Mouse (Mus musculus) T-helper 17 cell (primary cell): ENCODE results near the gene Kirrel3.

Experiments used
- in situ Hi-C, 2 experiments: fragments of 300-600 bp; cut with MboI, MseI; formaldehyde crosslinking; loops; 1 replicate in 1 of 2; 2 replicates in 1 of 2; pipeline ENCODE4 v1.15.1; 2025; ENCODE audit warnings: high pct_unique_total_duplicates in 2 of 2

Gene Kirrel3

DNA sequence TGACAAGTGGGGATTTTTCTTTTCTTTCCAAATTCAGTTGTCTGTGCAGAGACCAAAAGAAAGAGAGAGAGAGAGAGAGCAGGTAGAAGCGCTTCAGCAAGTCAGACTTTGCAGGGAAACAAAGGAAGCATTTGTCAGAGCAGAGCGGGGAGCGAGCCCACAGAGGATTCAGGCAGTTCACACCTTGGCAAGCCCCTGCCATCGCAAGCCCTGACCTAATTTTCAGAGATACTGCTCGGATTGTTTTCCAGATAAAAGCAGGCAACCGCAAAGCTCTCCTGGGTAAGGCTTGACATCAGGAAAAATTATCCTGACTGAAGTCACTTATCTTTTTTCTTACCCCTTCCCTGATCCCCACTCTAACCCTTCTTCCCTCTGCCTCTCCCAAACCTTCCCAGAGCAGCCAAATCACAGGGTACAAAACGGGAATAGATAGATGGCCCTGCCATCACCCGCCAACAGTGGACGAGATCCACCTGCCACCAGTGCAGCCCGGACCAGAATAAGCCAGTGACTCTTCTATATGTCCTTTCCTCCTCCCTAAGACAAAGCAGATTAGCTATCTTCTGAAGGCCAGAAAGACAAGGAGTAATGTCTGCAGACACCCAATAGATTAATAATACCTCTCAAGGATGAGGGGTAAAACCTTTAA, 332.8 kb downstream of the Kirrel3 start:
- in situ Hi-C loops: no loop called here

DNA sequence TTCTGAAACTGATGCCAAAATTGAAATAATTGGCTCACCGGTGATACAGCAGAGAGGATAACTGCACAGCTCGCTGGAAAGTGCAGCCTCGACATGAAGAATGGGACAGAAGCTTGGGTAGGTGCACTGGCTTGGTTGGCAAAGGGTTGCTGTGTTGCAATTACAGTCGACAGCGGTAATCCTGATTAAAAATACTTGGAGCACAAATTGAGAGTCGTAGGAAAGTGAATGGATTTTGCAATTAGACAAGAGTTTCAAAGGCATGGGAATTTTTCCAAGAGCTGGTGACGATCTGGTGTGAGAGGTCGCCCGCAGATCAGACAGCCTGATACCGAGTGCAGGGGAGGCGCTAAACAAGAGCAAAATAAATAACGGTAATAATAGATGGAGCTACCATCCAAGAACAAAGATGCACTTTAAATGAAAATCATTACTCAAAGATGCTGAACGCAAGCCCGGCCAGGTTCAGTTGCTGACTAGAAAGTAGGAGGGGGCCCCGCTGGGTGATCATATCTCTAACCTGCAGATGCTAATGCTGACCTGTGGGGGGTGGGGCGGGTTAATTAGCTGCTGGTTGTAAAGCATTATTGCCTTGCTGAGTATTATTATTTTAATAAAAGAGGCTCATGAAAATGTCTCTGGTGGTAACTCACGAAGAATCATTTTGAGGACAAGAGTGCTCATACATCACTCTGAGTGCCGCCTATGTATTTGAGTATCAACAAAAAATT, 338.8 kb downstream of the Kirrel3 start:
- in situ Hi-C loops: no loop called here

GRCm38 (mm10) chr9:34825089-34825400, 339.4 kb downstream of the Kirrel3 start:
- in situ Hi-C loops: no loop called here

DNA sequence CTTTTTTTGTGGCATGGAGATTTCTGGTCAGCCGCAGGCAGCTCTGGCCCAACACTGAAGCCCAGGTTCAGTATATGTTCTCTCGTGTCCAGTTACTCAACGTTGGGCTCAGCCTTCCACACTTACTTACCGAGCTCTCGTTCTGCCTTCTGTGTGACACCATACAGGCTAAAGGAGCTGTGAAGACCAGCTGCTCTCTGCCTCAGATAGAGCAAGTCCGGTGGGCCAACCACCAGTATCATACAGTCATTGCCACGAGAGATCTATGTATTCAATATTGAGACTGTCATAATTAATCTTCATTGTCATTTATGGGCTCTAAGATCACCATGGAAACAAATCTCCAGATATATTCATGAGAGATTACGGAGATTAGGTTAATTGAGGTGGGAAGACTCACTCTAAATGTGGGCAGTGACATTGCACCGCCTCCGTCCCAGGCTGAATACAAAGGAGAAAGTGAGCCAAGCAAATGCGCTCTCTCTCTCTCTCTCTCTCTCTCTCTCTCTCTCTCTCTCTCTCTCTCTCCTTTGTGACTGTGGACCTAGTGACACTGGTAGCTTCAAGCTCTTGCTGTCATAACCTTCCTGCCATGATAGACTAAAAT, 339.8 kb downstream of the Kirrel3 start:
- in situ Hi-C loops: no loop called here

- in situ Hi-C loops: no loop called here
Observed at GRCm38 (mm10) chr9:34830696-34831095, 345.0 kb downstream of the Kirrel3 start.

DNA sequence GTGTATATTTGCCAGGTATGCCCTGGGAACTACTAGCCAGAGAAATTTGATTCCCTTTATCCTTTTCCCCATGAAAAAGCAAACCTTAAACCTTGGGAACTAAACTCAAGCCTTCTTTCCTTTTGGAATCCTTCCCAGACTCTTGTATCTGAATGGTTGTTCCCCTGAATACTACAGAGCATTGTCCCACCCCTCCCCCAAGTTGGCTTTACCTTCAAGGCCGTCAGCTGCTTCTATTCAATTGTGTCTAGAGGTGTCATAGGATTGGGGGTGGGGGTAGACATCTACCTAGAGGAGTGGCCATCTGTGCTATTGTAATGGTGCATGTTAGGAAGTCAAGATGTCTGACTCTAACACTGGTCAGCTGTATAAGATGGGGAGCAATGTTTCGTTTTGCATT, 351.1 kb downstream of the Kirrel3 start:
- in situ Hi-C loops: no loop called here

- in situ Hi-C loops: no loop called here
Observed at GRCm38 (mm10) chr9:34837700-34838462, 352.2 kb downstream of the Kirrel3 start.

- in situ Hi-C loops: no loop called here
Observed at GRCm38 (mm10) chr9:34843275-34843965, 357.7 kb downstream of the Kirrel3 start.

- in situ Hi-C loops: no loop called here
Observed at GRCm38 (mm10) chr9:34846440-34846839, 360.7 kb downstream of the Kirrel3 start.

- in situ Hi-C loops: no loop called here
Observed at GRCm38 (mm10) chr9:34847664-34848063, 362.0 kb downstream of the Kirrel3 start.

DNA sequence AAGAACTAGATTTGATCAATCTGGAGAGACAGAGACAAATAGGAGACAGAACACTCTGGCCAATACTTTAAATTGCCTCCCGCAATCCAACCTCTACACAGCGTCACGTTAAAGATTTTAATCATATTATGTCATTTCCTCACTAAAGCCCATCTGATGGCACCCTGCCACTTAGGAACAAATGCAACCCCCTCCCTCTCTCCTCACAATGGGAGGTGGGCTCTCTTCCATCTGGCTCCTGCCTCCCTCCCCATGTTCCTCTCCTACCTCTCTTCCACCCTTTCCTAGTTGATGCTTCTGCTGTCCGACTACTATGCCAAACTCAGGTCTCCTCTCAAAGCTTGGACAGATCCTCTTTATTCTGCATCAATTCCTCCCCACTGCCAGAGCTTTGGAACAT, 365.4 kb downstream of the Kirrel3 start:
- in situ Hi-C loops: no loop called here

DNA sequence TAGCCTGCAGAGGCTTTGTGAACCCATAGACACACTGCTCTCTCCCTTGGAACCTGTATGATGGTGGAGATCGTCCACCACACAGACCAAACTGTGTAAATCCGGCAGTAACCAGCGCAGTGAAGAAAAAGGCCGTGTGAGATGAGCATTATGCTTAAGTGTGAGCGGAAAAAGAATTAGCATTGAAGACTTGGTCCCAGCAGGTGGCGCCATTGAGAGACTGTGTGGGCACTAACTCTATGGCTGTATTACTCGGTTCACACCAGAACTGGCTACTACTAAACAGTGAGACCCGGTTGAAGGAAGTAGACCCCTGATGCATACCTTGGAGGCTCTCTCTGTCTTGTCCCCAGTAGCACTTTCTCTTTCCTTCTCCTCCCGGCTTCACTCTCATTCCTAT, 371.9 kb downstream of the Kirrel3 start:
- in situ Hi-C loops: no loop called here

GRCm38 (mm10) chr9:34858071-34858470, 372.4 kb downstream of the Kirrel3 start:
- in situ Hi-C loops: no loop called here

DNA sequence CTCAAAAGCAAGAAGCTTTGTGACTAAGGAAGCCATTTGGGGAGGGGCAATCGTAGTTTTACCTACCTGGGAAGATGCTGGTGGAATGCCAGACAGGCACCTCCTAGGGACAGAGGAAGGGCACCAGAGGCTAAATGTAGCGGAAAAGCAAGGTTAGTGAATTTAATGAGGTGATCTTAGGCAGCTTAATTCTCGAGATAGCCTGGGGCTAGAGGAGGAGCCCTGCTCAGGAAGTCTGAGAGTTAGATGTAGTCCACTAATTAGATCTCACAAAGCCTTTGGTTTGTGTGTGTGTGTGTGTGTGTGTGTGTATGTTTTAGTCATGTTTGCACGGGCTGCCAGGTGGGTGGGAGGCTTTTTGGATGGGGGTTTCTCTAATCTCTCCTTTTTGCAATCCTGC, 375.2 kb downstream of the Kirrel3 start:
- in situ Hi-C loops: no loop called here

DNA sequence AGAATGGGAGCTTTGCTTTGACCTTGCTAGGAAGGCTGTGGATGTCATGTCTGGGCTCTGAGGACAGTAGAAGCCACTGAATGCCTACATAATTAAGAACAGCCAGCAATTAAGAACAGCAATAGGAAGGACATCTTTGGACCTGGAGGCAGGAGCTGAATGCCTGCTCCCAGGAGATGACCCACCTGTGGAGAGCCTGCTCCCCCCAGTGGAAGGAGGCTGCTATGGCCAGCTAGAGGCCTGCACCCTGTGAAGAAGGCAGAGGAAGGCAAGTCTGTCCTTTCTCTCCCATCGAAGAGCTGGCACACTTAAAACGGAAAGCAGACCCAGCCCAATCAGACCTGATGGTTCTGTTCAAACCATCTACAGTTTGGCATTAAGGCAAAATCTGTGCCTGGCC, 376.1 kb downstream of the Kirrel3 start:
- in situ Hi-C loops: no loop called here

- in situ Hi-C loops: no loop called here
Observed at GRCm38 (mm10) chr9:34865606-34866005, 379.9 kb downstream of the Kirrel3 start.

GRCm38 (mm10) chr9:34871316-34871966, 385.7 kb downstream of the Kirrel3 start:
- in situ Hi-C loops: no loop called here

DNA sequence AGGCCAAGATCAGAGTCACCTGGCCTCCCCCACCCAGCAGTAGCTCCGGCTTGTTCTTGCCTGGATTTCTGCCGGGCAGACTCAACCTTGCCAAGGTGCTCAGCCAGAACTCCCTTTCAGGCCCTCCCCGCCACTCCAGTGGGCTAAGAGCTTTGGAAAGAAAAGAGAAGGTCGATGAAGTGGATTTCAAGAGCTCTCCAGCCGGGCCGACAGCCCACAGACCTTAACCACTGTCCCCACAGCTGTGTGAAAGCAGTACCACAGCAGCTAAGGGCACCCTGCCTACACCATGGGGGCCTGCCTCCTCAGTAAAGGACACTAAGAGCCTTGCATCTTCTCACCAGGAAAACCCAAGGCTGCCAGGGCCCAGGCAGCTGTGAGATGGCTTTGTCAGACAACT, 389.5 kb downstream of the Kirrel3 start:
- in situ Hi-C loops: no loop called here

DNA sequence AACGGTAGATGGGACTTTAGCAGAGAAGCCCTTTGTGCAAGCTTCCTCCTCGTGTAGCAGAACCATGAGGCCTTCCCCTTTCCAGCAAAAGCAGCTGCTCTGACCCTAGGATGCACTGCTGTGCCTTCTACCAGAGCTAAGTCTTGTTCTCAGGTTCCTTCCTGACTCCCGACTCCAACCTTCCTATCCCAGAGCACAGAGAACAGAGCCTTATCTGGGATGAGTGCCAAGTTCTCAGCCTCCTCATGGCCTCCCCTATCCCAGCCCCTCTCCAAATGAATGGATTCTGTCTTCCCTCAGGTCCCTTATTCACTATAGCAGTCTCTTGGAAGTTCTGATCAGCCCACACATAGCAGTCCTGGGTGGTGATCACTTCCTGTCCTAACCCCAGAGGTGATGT, 391.5 kb downstream of the Kirrel3 start:
- in situ Hi-C loops: no loop called here

- in situ Hi-C loops: no loop called here
Observed at GRCm38 (mm10) chr9:34877799-34878198, 392.1 kb downstream of the Kirrel3 start.

DNA sequence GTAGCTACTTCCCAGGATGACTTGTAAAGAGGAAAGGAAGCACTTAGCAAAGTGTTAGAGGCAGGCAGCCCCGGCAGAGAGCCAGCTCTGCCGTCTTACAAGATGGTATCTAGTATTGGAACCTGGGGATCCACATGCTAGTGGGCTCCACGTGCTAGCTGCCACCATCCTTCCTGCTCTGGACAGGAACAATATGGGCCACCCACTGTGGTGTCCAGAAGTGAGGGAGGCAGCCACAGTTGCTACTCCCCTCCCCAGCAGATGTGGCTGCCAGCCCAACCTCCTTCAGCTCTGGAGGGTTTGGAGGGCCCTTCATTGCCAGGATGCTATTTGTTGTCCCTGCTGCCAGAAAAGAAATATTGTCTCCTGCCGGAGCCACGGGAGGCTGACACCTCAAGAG, 396.1 kb downstream of the Kirrel3 start:
- in situ Hi-C loops: no loop called here
